In the genomic region with DNA sequence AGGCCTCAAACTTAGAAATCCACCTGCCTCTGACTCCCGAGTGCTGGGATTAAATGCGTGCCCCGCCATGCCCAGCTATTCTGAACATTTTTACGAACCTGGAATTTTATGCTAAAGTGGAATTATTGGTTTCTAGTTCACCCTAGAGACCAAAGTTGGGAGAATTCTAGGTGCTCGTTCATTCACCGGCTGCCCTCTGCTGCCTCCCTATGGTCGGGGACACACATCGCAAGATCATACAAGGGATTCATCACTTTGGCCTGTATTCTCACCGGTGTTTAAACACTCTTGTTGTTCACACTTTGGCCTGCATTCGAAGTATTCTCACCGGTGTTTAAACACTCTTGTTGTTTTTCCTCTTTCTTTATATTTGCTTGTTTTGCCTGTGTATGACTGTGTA, we compare ENCODE assay signal across 8 mouse cellular contexts. TPM values are rescaled to one million over a fixed set of nuclear protein-coding genes. Genes with fewer than 3 reads are reported as not detected.
DNase-seq lines count a peak whose midpoint lies in the region; ATAC-seq and TF ChIP-seq lines count a peak whose summit lies in the region.

No protein-coding gene starts in this region.

- no peak for ATAC-seq in intestine, postnatal 0 days
- ATAC-seq in intestine, embryonic 16.5 days = no peak
- no peak for ATAC-seq in G1E (ENCODE audit: extremely low read depth, insufficient number of reproducible peaks, low FRiP score, poor library complexity, severe bottlenecking)

- no peak overlapping the region for H3K27ac ChIP-seq in intestine, postnatal 0 days (ENCODE audit: low read depth, low read length)
- no peak overlapping the region for H3K27ac ChIP-seq in intestine, embryonic 16.5 days (ENCODE audit: low read length)
- H3K27ac ChIP-seq in heart, embryonic 10.5 days = no peak overlapping the region

- 7% methylated on average over 11 of the region's 11 CpGs for WGBS in intestine, postnatal 0 days
- WGBS in intestine, embryonic 16.5 days = 10% methylated on average over 11 of the region's 11 CpGs
- WGBS in heart, embryonic 10.5 days = 14% methylated on average over 11 of the region's 11 CpGs

- H3K4me1 ChIP-seq in intestine, postnatal 0 days (replicated peaks; ENCODE audit: control insufficient read depth, insufficient read depth, low read length) = peaks cover 9% of the 10 kb centered on the region; the same call in 1 of the 2 replicates
- H3K4me1 ChIP-seq in intestine, embryonic 16.5 days (ENCODE audit: control insufficient read depth, insufficient read depth, low read length) = peaks cover 12% of the 10 kb centered on the region
- peaks cover 21% of the 10 kb centered on the region for H3K4me1 ChIP-seq in G1E (ENCODE audit: insufficient read depth, low read depth, low read length)
- peaks cover 13% of the 10 kb centered on the region for H3K4me1 ChIP-seq in heart, embryonic 10.5 days

- H3K4me3 ChIP-seq in intestine, postnatal 0 days (ENCODE audit: low read depth, low read length) = no peak overlapping the region
- H3K4me3 ChIP-seq in intestine, embryonic 16.5 days (ENCODE audit: low read length) = no peak overlapping the region
- no peak overlapping the region for H3K4me3 ChIP-seq in G1E (ENCODE audit: low read depth, low read length)
- no peak overlapping the region for H3K4me3 ChIP-seq in heart, embryonic 10.5 days

- intact Hi-C loops in left cerebral cortex, postnatal 25 days (cut with DNase I) = loop anchor here (1.0 to 2.0 kb wide), 3 partner anchors 33 to 164 kb away; a partner anchor contains a TSS

- H3K27me3 ChIP-seq in intestine, postnatal 0 days (replicated peaks; ENCODE audit: control insufficient read depth, insufficient read depth, low read length) = no peaks in the 10 kb centered on the region
- no peaks in the 10 kb centered on the region for H3K27me3 ChIP-seq in intestine, embryonic 16.5 days (replicated peaks; ENCODE audit: control insufficient read depth, insufficient read depth, low read length)
- peaks cover 3% of the 10 kb centered on the region; the same call in 1 of the 2 replicates for H3K27me3 ChIP-seq in G1E (ENCODE audit: insufficient read depth, low read length)
- no peaks in the 10 kb centered on the region for H3K27me3 ChIP-seq in heart, embryonic 10.5 days (ENCODE audit: insufficient read depth, poor library complexity, severe bottlenecking)

- no peaks in the 10 kb centered on the region for H3K9me3 ChIP-seq in intestine, postnatal 0 days (ENCODE audit: control insufficient read depth)
- H3K9me3 ChIP-seq in intestine, embryonic 16.5 days (ENCODE audit: control insufficient read depth, low read length) = no peaks in the 10 kb centered on the region
- H3K9me3 ChIP-seq in G1E (replicated peaks) = no peaks in the 10 kb centered on the region
- no peaks in the 10 kb centered on the region for H3K9me3 ChIP-seq in heart, embryonic 10.5 days

- DNase-seq in G1E (ENCODE audit: low spot score) = no peak
- DNase-seq in cerebellum, adult 9-10 months = peak; percentile 72
- peak; percentile 89 for DNase-seq in heart, embryonic 10.5 days (ENCODE audit: low spot score)
- DNase-seq in left cerebral cortex, postnatal 25 days (ENCODE audit: low spot score in 2 of 2) = peak; percentile 61 to 78
- peak; percentile 84 for DNase-seq in naive thymus-derived CD4-positive, alpha-beta T cell, adult 2 months (ENCODE audit: low read depth)
- peak; percentile 85 for DNase-seq in testis, postnatal 10 days (ENCODE audit: low spot score)

- no peak overlapping the region for H3K9ac ChIP-seq in intestine, postnatal 0 days (ENCODE audit: low read depth, low read length)
- H3K9ac ChIP-seq in intestine, embryonic 16.5 days (ENCODE audit: low read depth, low read length) = no peak overlapping the region

- no peaks in the 10 kb centered on the region for H3K36me3 ChIP-seq in intestine, postnatal 0 days (ENCODE audit: control insufficient read depth, insufficient read depth)
- no peaks in the 10 kb centered on the region for H3K36me3 ChIP-seq in intestine, embryonic 16.5 days (ENCODE audit: control insufficient read depth, insufficient read depth, low read length)
- peaks cover 6% of the 10 kb centered on the region for H3K36me3 ChIP-seq in G1E (replicated peaks)
- H3K36me3 ChIP-seq in heart, embryonic 10.5 days = no peaks in the 10 kb centered on the region

- H3K4me2 ChIP-seq in intestine, postnatal 0 days (replicated peaks; ENCODE audit: low read depth) = no peak overlapping the region
- no peak overlapping the region for H3K4me2 ChIP-seq in intestine, embryonic 16.5 days (ENCODE audit: low read depth, low read length)

- TF ChIP-seq CTCF in intestine, postnatal 0 days (IDR thresholded peaks at IDR 0.05; ENCODE audit: low read depth) = peak; percentile 93
- peak; percentile 60 for TF ChIP-seq CTCF in G1E (IDR thresholded peaks at IDR 0.05; ENCODE audit: low read depth, low read length)

RNA-seq across cellular contexts. Expression of a gene that starts 3.0 kb away (rescaled TPM):
- polyA plus RNA-seq in intestine, postnatal 0 days (2015; fragmentation: Nextera tagmentation; extraction: Ambion mirVana) = 17.2 and 19.7 TPM in 2 replicates
- 51.2 and 55.4 TPM in 2 replicates for polyA plus RNA-seq in intestine, embryonic 16.5 days (2015; fragmentation: Nextera tagmentation; extraction: Ambion mirVana)
- total RNA-seq in G1E (2014; fragmentation: Nextera tagmentation) (13.2 and 16.0 TPM in 2 replicates), G1E (2017) (5.6 and 6.4 TPM in 2 replicates)
- 72.6 and 85.1 TPM in 2 replicates for polyA plus RNA-seq in G1E (2012)
- polyA plus RNA-seq in heart, embryonic 10.5 days (2016; fragmentation: Nextera tagmentation; extraction: Ambion mirVana) = 47.2 and 53.0 TPM in 2 replicates
- total RNA-seq in left cerebral cortex, postnatal 25 days (2021) = 1 to 10 TPM; 8.1 to 8.3 TPM

RNA-seq across cellular contexts. Expression of a gene that starts 3.1 kb away (rescaled TPM):
- 12.4 and 13.4 TPM in 2 replicates for polyA plus RNA-seq in intestine, postnatal 0 days (2015; fragmentation: Nextera tagmentation; extraction: Ambion mirVana)
- 7.8 and 9.7 TPM in 2 replicates for polyA plus RNA-seq in intestine, embryonic 16.5 days (2015; fragmentation: Nextera tagmentation; extraction: Ambion mirVana)
- 62.7 and 75.9 TPM in 2 replicates for total RNA-seq in G1E (2014; fragmentation: Nextera tagmentation)
- total RNA-seq in G1E (2017) = 3.8 and 4.4 TPM in 2 replicates
- polyA plus RNA-seq in G1E (2012) = 88.8 and 104 TPM in 2 replicates
- polyA plus RNA-seq in heart, embryonic 10.5 days (2016; fragmentation: Nextera tagmentation; extraction: Ambion mirVana) = 24.5 and 29.7 TPM in 2 replicates
- 10 to 100 TPM; 65.2 to 68.7 TPM for total RNA-seq in left cerebral cortex, postnatal 25 days (2021)

RNA-seq across cellular contexts. Expression of a gene that starts 30.1 kb away (rescaled TPM):
- polyA plus RNA-seq in intestine, postnatal 0 days (2015; fragmentation: Nextera tagmentation; extraction: Ambion mirVana) = not detected in 2 replicates
- not detected in 2 replicates for polyA plus RNA-seq in intestine, embryonic 16.5 days (2015; fragmentation: Nextera tagmentation; extraction: Ambion mirVana)
- total RNA-seq in G1E (2014; fragmentation: Nextera tagmentation) = not detected in 2 replicates
- 0.11 TPM in 1 of 2 replicates, not detected in the other for total RNA-seq in G1E (2017)
- polyA plus RNA-seq in G1E (2012) = not detected in 2 replicates
- 0.34 TPM in 1 of 2 replicates, not detected in the other for polyA plus RNA-seq in heart, embryonic 10.5 days (2016; fragmentation: Nextera tagmentation; extraction: Ambion mirVana)
- 1 to 10 TPM; 1.1 to 1.6 TPM for total RNA-seq in left cerebral cortex, postnatal 25 days (2021)

RNA-seq across cellular contexts. Expression of a gene that starts 54.0 kb away (rescaled TPM):
- polyA plus RNA-seq in intestine, postnatal 0 days (2015; fragmentation: Nextera tagmentation; extraction: Ambion mirVana) = not detected in 2 replicates
- 0.09 and 0.20 TPM in 2 replicates for polyA plus RNA-seq in intestine, embryonic 16.5 days (2015; fragmentation: Nextera tagmentation; extraction: Ambion mirVana)
- total RNA-seq in G1E (2014; fragmentation: Nextera tagmentation) (not detected in 2 replicates), G1E (2017) (not detected in 2 replicates)
- 0.07 TPM in 1 of 2 replicates, not detected in the other for polyA plus RNA-seq in G1E (2012)
- polyA plus RNA-seq in heart, embryonic 10.5 days (2016; fragmentation: Nextera tagmentation; extraction: Ambion mirVana) = not detected in 2 replicates
- total RNA-seq in left cerebral cortex, postnatal 25 days (2021) = under 1 TPM; 0.46 to 0.50 TPM
